Mouse (Mus musculus) layer of hippocampus, postnatal 14 days (tissue): ENCODE measurements at regions not wholly inside any gene's neighbourhood (a gene's known extent, or its start where the extent isn't known, plus 50 kb on each side); places are given as distances from the start of the nearest gene placed in this dataset.
A peak's percentile ranks its signal among the peaks of the same experiment; 100 is the strongest.

Experiments
- DNase-seq, 2 experiments: peaks; one replicate each; pipeline ENCODE4 v3.0.0; 2021 to 2022; ENCODE audit warnings: low spot score in 2 of 2, mixed read lengths in 1 of 2

- peak in 1 of 2 experiments; percentile 18 for DNase-seq
These were observed 165.2 kb upstream of the Atp2b1 start for GRCm38 (mm10) chr10:98748856-98749583.

GRCm38 (mm10) chr10:98749584-98749947, 164.6 kb upstream of the Atp2b1 start:
- DNase-seq = no peak

- DNase-seq = no peak
These were observed 162.7 kb upstream of the Atp2b1 start for GRCm38 (mm10) chr10:98751376-98752058.

- no peak for DNase-seq
These were observed 153.1 kb upstream of the Atp2b1 start for GRCm38 (mm10) chr10:98761080-98761479.

GRCm38 (mm10) chr10:98765786-98766419, 148.3 kb upstream of the Atp2b1 start:
- no peak for DNase-seq

GRCm38 (mm10) chr10:98779783-98780182, 134.4 kb upstream of the Atp2b1 start:
- no peak for DNase-seq

- DNase-seq = no peak
These were observed 133.3 kb upstream of the Atp2b1 start for GRCm38 (mm10) chr10:98780938-98781337.

GRCm38 (mm10) chr10:98781888-98782351, 132.3 kb upstream of the Atp2b1 start:
- no peak for DNase-seq

- DNase-seq = no peak
These were observed 128.8 kb upstream of the Atp2b1 start for GRCm38 (mm10) chr10:98785411-98785810.

GRCm38 (mm10) chr10:98786089-98786488, 128.1 kb upstream of the Atp2b1 start:
- no peak for DNase-seq

- peak in 1 of 2 experiments; percentile 49 for DNase-seq
These were observed 124.4 kb upstream of the Atp2b1 start for GRCm38 (mm10) chr10:98789763-98790162.

GRCm38 (mm10) chr10:98790456-98790855, 123.8 kb upstream of the Atp2b1 start:
- no peak for DNase-seq

- DNase-seq = no peak
These were observed 122.0 kb upstream of the Atp2b1 start for GRCm38 (mm10) chr10:98792019-98792741.

GRCm38 (mm10) chr10:98793926-98794536, 120.2 kb upstream of the Atp2b1 start:
- DNase-seq = no peak

GRCm38 (mm10) chr10:98796016-98796415, 118.2 kb upstream of the Atp2b1 start:
- DNase-seq = no peak

GRCm38 (mm10) chr10:98798634-98799415, 115.4 kb upstream of the Atp2b1 start:
- no peak for DNase-seq

GRCm38 (mm10) chr10:98799830-98800229, 114.4 kb upstream of the Atp2b1 start:
- DNase-seq = no peak

GRCm38 (mm10) chr10:98800949-98801348, 113.3 kb upstream of the Atp2b1 start:
- DNase-seq = no peak

- no peak for DNase-seq
These were observed 109.2 kb upstream of the Atp2b1 start for GRCm38 (mm10) chr10:98805013-98805412.
